Mouse (Mus musculus): ENCODE data around the gene 4931440F15Rik.

GRCm38 (mm10) chr11:29788921-29789638, 36.4 kb downstream of the 4931440F15Rik start:
- TF ChIP-seq CTCF (IDR thresholded peaks at IDR 0.05; ENCODE audit: control insufficient read depth, insufficient read depth, insufficient replicate concordance, low read depth, low read length) (no peak), POLR2A (IDR thresholded peaks at IDR 0.05; ENCODE audit: control insufficient read depth, low read depth, low read length) (no peak)

All from testis, adult 2 months (tissue).